Mouse (Mus musculus) gastrocnemius, adult 18-20 months (tissue): ENCODE measurements around the gene Wars2. TPM values are rescaled to one million over a fixed set of nuclear protein-coding genes. Genes with fewer than 3 reads are reported as not detected.

ENCODE experiments used
- DNase-seq: peaks from one replicate; pipeline ENCODE4 v3.0.0; 2021; ENCODE audit warnings: low spot score
- long read RNA-seq, 2 experiments: library from polyadenylated mRNA; stranded (forward); transcript quantifications; one replicate each; pipeline ENCODE4 v2.0.0; 2021
- total RNA-seq, 2 experiments: library from RNA; stranded (reverse); gene quantifications; 2 replicates each; pipeline ENCODE4 v1.2.3; 2021

Wars2 gene
- total RNA-seq: 1 to 10 TPM; 4.4 to 4.9 TPM
- long read RNA-seq, experiment 1, full-length matches to known transcripts: 3 of 3 reads
- long read RNA-seq, experiment 1, partial matches to known transcripts: 0 of 3 reads
- long read RNA-seq, experiment 1, other reads (novel, unspliced or antisense): 0 of 3 reads
- long read RNA-seq, experiment 2, full-length matches to known transcripts: 4 of 5 reads
- long read RNA-seq, experiment 2, partial matches to known transcripts: 1 of 5 reads
- long read RNA-seq, experiment 2, other reads (novel, unspliced or antisense): 0 of 5 reads

DNA sequence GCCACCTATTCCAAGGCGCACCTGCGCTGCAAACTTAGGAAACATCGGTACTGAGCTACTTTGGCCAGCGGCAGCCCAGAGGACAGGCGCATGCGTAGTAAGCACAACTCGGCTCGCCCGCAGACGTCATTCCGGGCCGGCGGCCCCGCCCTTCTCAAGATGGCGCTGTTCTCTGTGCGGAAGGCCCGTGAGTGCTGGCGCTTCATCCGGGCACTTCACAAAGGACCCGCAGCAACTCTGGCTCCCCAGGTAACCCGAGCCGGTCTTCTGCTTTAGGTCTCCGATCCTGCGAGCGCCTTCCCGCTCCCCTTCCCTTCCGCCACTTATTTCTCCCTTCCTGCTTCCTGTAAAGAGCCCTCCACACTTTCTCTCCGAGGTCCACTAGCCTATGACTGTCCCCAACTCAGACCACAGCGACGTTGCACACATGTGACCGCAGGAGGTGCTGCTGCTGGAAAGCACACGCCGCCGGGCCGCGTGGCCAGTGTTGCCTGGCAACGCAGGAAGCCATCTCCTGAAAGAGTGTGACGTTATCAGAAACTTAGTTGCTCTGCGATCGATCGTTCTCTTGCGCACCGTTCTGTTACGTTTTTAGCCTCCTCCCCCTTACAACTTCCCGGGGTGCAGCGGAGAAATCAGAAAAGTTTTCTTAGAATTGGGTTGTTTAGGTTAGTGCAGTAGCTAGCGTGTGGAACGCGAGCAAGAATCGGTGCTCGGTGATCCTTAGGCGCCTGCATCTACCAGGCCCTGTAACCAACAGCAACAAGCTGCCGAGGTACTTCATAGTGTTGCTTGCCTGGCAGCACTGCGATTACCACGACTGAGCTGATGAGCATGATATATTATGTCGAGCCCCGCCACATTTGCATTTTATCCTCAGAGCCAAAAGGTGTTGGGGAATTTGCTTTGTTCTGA lies at the start of gene Wars2:
Gene Wars2 (plus strand): TSS at position 129 of the 915 bp plus-strand sequence.
- peak; percentile 94 for DNase-seq

DNA sequence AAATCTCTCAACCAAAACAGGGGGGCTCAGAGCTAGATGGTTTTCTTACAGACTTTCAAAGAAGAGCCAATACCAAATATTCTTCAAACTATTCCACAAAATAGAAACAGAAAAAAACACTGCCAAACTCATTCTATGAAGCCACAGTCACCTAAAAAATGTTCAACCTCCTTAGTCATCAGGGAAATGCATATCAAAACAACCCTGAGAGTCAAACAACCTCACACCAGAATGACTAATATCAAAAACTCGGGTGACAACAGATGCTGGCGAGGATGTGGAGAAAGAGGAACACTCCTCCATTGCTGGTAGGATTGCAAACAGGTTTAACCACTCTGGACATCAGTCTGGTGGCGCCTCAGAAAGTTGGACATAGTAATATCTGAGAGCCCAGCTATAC lies 44.1 kb upstream of the Wars2 start:
- DNase-seq: no peak

DNA sequence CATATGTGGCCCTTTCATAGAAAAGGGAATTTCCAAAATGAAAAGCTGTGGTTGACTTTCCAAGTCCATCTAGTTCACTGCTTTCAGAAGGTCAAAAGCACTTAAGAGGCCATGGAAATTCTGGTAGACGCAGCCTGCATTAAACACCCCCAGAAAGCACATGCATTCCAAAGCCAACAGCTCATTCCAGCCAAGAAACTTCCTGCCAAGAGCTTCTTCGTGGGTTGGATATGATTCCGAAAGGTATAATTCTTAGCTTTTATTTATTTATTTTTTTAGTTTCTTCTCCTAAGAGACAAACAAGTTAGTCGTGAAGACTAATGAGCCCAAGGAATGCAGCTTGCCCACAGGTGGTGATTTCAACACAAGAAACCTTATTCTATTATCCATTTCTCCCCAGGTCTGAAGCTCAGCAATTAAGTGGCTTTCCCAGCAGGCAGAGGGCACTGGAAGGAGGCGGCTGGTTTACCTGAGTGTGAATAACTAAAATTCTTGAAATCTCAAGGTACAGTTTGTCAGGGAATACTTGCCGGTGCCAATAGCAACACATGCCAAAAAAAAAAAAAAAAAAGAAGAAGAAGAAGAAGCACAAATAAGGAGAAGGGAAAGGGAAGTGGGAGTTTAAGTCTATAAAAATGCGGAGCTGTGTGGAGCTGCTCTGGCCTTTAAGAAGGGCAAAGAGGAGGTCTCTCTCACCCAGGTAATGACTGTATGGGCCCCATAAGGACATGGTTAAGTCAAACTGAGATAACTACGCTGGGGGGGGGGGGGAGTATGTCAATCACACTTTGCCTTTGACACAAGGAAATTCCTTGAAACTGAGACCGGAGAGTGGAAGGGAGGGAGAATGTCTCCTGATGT lies 30.3 kb upstream of the Wars2 start:
- no peak for DNase-seq

DNA sequence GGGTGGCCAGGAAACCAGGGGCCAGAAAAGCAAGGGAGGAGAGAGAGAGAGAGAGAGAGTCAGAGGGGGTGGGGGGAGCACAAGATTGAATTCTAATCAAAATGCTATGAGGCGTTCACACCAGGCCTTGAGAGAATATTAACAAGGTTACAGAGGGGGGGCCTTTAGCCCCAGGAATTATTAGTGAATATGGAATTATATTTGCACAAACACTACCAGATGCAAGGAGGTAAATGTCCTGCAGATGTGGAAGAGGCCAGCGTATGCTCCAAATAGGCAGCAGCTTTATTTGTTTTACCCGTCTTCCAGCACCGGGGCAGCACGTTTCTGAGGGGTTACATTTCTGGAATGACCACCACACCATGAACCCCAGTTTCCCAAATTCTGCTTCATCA lies 29.7 kb upstream of the Wars2 start:
- DNase-seq: no peak

DNA sequence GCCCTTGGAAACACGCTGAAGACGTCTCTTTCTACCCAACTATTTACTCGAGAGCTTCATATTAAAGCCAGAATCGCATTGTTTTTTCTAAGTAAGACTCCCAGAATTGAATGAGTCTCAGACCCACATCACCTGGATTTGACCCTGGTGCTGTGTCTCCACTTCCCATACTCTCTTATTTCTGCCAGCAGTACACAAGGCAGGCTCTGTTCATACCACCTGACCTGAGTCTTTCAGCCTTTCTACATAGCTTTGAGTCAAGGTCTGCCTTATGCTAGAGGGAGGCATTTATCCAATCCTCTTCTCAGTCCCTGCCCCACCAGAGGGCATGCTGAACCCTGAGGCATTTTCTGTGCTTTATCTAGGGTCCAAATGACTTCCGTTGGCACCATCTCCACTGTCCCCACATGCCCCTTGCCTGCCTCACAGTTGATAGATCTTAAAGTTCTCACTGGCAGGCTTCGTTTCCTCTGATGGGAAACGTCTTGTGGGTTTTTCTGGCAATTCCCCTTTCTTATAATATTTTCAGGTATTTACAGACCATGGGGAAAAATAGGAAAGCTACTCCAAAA lies 27.5 kb upstream of the Wars2 start:
- DNase-seq: no peak

DNA sequence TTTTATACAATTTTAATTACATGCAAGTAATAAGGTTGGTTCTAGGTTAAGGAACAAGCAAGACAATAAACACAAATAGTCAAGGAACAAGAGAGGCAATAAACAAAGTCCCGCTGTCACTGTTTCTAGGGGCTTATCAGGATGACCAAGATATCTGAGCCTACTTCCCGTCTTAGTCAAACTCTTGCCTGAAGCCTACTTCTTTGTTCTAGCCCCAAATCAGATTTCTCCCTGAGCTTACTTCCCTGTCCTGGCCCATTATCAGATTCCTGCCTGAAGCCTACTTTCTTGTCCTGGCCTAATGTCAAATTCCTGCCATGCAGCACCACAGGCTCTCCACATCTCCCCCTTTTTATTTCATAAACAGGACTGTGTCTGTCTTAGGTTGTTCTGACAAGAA lies 19.9 kb upstream of the Wars2 start:
- no peak for DNase-seq

DNA sequence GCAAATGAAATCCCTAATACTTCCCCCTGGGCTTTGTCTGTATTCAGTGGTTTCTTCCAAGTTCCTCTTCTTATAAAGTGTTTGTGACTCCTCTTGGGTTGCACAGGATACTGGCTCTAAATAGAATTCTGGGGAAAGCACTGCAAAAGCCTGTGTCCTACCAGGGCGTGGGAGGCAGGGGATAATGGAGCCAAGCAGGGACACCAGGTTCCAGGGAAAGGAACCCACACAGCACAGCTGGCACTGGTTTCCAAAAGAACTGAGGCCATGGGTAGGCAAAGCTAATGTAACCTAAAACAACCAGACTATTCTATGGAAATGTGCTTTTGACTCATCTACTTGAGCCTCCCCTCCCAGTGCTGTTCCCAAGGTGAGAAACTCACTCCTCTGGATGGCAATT lies 10.3 kb upstream of the Wars2 start:
- no peak for DNase-seq

DNA sequence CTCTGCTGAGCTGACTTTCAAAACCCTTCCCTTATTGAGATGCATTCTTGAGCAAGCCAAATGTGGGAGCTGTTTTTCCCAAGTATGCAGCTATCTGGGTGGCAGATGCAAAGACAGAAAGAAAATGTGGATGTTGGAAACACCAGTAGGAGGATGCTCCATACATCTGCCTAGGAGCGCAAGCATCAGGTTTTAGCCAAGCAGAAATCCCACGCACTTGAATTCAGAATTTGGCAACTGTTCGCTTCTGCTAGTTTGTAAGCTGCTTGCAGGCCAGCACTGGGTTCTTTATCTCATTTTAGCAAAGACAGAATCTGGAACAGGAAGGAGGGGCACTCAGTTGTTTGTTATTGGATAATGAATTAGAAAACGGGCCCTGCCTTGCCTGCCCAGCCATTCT lies 8.9 kb upstream of the Wars2 start:
- DNase-seq: no peak

DNA sequence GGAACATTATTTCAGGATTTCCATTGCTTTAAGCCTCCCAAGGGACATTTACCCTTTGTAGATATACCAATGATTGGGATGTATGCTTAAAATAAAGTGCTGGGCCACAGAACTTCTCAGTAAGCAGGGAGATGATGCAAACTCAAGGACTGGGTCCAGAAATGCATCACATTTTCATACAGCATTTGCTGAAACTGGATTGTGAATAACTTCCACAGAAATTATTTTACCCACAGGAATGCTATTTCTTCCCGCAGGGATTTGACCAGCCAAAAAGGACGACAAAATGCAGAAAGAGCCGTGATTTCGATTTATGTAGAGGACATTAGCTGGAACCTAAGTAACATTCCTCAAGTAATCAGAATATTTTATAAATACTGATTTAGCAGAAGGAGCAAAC lies 7.0 kb upstream of the Wars2 start:
- no peak for DNase-seq

DNA sequence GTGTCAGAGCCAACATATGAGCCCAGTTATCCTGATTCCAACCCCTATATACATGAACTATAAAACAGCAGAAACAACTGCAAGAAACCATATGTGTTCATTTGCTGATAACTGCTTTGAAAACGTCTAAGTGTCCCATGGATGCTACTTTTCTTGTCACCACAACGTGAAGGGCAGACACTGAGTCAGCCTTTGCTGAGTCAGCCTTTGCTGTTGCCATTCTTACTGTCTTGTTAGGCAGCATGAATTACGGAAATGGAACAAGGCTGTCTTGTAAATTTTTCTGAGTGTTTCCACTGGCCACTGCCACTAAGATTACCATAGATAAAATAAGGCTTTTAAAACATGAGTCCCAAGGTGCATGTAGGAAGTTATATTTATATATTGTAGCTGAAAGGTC lies 7.0 kb downstream of the Wars2 start:
- DNase-seq: no peak

DNA sequence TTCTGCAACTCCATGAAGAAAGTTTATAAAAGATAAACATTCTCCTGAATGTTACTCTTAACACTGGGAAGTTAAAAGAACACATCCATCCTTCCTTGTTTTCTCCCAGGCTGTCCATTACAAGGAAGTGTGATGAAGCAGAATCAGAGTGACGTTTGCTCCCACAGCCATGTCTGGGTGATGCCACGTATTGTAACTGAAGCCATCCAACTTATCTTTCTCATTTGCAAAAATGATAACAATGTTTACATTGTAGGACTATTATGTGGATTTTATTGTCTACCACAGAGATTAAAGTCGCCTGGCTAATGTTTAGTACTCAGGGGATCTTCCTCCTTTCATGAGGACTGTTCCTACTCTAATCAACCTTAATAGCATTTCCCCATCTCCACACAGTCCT lies 8.2 kb downstream of the Wars2 start:
- DNase-seq: no peak

DNA sequence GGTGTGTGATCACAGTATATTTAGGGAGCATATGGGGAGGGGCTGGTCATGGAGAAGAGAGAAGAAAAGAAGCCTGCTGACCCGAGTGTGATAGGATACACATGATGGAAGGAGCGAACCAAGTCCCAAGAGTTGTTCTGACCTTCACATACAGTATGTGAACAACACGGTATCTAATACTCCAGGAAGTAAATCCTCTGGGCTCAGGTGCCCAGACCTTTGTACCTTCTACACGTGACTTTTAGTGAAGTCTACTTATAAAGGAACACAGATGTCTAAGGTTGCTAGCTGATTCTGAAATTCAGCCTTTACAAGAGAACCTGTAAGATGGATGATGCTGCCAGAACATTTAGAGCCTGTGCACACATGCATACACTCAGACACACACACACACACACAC lies 15.4 kb downstream of the Wars2 start:
- no peak for DNase-seq

DNA sequence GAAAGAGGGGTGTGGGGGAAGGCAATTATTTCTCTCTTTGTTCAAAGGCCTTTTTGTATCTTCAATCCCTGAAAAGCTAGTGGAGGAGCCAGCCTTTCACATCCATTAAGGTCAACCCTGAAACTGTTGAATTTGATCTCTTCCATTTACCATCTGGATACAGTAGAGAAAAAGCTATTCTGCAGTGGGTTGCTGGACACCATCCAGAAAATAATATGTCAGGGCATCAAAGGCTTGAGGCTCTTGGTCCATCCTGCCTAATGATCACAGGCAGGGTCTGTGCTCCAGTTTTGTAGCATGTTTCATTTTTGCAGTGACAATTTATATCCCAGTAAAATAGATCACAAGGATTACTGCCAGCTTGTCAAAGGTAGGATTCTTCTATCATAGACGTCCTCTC lies 16.1 kb downstream of the Wars2 start:
- no peak for DNase-seq

DNA sequence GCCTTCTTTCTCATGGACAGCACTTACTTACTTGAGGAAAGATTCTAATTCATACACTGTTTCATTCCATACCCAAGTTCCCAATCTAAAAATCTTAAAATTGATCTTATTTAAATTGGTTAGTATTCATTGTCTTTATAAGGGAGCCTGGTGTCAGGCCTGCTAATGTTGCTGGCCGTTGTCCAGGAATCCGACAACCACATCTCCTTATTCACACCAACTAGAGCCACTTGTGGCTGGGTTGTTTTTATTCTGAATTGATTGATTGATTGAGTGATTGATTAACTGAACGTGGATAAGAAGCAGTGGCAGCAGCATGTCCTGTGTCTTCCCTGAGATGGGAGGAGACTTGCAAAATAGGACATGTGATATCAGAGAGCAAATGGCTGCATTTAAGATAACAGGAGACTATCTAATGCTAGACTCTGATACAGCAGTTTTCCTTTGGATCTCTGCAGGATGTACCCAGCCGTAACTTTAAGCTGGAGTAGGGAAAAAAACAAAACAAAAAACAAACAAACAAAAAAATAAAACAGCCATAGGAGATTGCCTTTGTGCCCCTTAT lies 16.7 kb downstream of the Wars2 start:
- DNase-seq: no peak

DNA sequence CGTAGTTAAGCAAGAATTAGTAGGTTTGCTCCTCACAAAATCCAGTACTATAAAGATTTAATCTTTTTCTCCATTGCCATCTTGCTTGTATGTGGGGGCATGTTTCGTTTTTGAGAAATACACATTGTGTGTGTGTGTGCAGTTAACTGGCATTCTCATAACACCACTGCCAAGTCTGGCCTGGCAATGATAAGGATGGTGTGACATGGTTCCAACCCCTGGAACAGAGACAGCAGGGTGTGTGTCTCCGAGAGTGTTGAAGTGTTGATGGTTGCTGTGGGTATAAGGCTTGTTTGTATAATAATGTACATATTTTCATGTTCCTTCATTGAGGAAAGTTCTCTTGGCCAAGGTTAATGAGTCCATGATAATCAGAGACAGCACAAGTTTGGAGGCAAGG lies 19.1 kb downstream of the Wars2 start:
- no peak for DNase-seq

DNA sequence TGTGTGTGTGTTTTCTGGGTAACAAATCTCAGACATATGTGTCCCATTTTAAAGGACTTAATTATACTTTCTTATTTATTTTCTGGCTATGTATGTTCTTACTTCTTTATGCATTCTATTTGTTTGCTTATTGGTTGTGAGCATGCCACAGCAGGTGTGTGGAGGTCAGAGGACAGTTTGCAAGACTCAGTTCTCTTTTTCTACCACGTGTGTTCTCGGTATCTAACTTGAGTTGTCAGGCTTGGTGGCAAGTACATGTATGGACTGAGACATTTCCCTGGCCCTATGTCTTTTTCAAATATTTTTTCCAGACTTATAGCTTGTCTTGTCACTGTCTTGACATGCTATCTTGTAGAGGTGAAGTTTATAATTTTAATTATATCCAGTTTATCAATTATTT lies 21.3 kb downstream of the Wars2 start:
- no peak for DNase-seq

DNA sequence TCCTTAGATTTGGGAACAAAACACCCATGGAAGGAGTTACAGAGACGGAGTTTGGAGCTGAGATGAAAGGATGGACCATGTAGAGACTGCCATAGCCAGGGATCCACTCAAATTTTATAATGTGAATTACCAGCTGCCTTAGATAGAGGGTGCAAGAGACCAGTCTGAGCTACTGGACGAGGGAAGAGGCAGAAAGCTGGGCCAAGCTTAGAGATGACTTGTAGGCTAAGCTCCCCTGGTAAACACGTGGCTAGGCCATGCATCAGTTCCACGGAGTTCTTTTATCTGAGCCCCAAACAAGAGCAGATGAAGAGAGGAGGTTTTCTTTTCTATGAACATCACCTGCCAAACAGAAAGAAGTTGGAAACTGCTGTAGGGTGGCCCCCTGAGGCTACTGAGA lies 26.9 kb downstream of the Wars2 start:
- DNase-seq: peak; percentile 11

DNA sequence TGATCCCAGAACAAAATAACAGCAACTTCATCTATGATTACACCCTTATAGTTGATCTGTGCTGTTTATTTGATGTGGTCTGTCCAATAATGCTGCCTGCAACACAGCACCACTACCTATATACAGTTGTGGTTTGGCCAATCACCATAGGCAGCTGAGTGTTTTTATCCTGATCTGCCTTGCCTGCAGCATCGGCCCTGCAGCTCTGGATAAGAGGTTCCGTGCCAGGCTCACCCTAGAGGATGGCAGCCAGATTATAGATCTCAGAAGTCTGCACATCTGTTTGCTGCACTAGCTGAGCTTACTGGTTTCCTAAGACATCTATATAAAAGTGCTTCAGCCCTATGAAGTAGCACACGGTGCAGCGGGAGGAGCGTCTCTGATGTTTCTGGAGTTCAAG lies 32.3 kb downstream of the Wars2 start:
- DNase-seq: no peak

DNA sequence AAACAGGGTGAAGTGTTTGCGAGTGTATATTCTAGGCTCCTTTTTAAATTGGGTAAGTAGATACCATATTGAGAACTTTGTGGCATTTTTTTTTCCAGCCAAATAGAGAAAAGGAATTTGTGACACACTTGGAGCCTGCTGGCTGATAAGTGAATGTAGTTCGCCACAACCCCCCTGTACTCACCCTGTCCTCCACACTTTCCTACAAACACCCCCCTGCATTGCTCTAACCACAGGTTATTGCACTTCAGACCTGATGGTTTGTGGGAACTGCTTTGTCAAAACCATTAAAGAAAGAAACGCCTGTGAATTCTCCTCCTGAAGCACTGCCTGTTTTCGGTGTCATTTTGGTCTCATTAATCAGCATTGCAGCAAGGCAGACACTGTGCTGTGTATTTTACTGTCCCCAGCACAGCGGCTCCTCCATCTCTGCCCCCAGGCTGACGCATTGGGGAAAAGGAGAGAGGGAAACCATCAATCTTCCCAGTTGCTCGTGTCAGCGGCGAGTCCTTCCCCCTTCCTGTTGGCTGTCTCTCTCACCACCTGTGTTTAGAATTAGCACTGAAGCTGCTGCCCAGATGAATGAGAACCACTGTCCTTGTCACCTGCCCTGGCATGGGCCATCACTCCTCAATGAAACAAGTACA lies 33.9 kb downstream of the Wars2 start:
- DNase-seq: peak; percentile 11

DNA sequence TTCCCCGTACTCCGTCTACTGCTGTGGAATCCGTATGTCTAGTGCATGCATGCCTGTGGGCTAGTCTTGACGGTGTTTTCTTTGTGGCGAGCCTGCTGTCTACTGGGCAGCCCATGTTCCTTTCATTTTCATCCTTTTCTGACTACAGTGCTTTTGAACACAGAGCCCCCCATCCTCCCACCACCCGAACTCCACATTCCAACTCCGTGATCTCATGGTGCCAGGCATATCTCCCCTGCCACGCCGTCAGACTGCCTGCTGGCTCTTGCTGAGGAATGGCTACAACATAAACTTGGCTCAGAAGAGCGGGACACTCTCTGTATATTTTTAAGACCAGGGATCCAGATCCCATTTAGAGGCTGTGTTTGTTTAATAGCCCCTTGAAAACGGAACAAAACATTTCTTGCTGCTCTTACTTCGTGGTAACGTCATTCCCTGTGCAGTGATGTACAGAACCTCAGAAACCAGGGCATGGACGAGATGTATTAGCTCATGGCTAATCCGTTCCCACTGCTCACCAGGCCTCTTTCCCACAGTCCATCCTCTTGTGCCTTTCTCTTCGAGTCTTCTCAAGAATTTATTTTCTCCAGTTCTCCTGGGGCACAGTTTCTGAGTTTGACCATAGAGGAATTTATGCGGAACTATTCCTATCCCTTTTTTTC lies 42.6 kb downstream of the Wars2 start:
- DNase-seq: no peak
